Mouse (Mus musculus): ENCODE measurements around the gene Gemin8. TPM values are rescaled to one million over a fixed set of nuclear protein-coding genes. Genes with fewer than 3 reads are reported as not detected.

Gene Gemin8
- total RNA-seq, 2 experiments from 2014 or later = 1.9 to 2.9 TPM

- no peak for DNase-seq
Observed at GRCm38 (mm10) chrX:166229750-166230149, 59.5 kb downstream of the Gemin8 start.

GRCm38 (mm10) chrX:166230515-166231267 is 60.4 kb downstream of the Gemin8 start:
- no peak for DNase-seq

- no peak for DNase-seq
Observed at GRCm38 (mm10) chrX:166236131-166236530, 65.9 kb downstream of the Gemin8 start.

GRCm38 (mm10) chrX:166238831-166239460 is 68.7 kb downstream of the Gemin8 start, which contains the start of gene Gpm6b:
Gene Gpm6b, plus strand, starts transcription at chrX:166238911.
- peak; percentile 33 for DNase-seq

- DNase-seq = no peak
Observed at GRCm38 (mm10) chrX:166239520-166239919, 69.3 kb downstream of the Gemin8 start.

Other genes with a start within 250 kb of the Gemin8 start
- 10 to 100 TPM; 12.6 to 14.2 TPM for gene Gpm6b, start 68.5 kb downstream of the Gemin8 start, total RNA-seq (2021)